Mouse (Mus musculus) regulatory T cell (primary cell): ENCODE results near the gene Lrtm2.

Source experiments
- in situ Hi-C: fragments of 300-600 bp; cut with MboI, MseI; formaldehyde crosslinking; loops from one replicate; pipeline ENCODE4 v1.15.1; 2025; ENCODE audit warnings: high pct_unique_total_duplicates

The Lrtm2 gene

DNA sequence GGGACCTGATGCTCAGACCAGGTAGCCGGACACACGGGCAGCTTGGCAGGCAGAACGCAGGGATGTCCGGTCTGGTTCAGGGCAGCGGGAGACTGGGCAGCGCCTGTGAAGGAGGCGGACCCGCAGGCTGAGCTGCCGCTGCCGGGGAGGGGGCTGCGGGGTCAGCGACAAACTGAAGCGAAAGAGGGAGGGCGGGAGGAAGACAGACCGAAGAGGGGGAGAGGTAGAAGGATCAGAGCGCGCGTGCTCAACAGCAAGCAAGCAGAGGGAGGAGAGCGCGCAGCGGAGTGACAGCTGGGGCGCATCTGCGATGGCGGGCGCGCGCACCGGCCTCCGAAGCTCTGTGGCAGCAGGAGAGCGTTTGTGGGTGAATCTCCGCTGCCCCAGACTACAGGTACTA lies at the start of gene Lrtm2:
TSS of gene Lrtm2 (minus strand) at position 261 of the 400 bp plus-strand sequence.
- in situ Hi-C loops, result no loop called here

DNA sequence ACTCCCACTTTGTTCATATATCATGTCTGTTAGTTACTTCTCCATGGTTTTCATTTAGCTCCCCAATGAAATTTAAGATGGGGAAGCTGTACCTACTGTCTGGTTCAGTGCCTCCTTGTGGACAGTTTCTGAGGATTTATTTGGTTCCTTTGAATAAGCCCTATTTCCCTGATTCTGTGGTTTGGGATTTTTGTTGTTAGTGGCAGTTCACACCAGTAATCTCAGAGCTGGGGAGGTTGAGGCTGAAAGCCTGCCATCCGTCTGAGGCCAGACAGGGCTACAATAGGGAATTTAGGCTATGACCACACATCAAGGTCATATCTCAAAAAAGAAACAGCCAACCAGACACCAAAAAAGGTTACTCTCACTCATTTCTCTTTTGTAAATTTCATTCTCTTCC lies 48.1 kb upstream of the Lrtm2 start:
- in situ Hi-C loops, result loop anchor here (25.0 kb wide), 1 partner anchor 1491 kb away; no protein-coding TSS in a partner anchor

DNA sequence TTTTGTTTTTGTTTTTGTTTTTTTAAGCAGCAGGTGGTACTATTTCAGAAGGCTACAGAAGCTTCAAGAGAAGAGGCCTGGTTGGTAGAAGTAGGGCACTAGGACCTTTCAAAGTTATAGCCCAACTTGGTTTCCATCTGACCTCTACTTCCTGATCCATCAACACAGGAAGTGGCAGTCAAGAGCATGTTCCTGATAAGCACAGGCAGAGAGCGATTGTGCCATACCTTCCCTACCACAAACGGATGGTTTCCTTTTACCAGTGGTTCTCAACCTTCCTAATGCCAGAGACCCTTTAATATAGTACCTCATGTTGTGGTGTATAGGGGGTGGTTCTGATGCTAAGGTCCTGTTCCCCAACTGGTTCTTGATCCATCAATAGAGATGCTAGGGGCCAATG lies 47.0 kb upstream of the Lrtm2 start:
- in situ Hi-C loops, result loop anchor here (25.0 kb wide), 1 partner anchor 1490 kb away; no protein-coding TSS in a partner anchor

- in situ Hi-C loops, result loop anchor here (25.0 kb wide), 1 partner anchor 1488 kb away; no protein-coding TSS in a partner anchor
These were observed 44.5 kb upstream of the Lrtm2 start for GRCm38 (mm10) chr6:119375035-119375434.

DNA sequence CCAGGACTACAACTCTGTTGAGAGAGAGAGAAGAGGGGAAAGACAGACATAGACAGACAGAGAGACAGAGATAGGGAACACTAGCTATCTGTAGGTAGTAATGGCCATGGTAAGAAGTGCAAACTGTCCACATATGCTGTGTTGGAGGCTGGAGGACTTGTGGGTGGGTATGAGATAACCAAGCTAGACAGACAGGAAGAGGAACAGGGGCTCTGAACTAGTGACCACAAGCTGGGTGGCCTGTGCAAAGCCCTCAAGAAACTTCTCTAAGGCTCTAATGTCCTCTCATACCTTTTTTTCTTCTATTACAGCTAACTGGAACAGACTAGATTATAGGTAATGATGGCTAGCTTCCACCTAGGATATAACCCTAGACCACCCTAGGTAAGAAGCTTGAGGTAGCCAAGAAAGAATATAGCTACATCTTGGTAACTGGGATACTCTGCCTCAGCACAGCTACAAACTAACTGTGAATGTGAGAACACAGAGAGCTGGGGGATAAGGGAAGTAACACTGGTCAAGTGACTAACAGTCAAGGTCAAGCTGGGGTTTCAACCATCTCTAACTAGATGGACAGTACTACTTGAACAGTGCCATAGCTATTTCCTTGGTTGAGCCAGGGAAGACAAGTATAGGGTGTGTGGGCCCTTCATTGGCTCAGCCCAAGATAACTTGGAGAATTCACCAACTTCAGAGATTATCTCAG lies 42.6 kb upstream of the Lrtm2 start:
- in situ Hi-C loops, result no loop called here

- in situ Hi-C loops, result no loop called here
These were observed 41.7 kb upstream of the Lrtm2 start for GRCm38 (mm10) chr6:119372237-119372636.

- in situ Hi-C loops, result no loop called here
These were observed 41.1 kb upstream of the Lrtm2 start for GRCm38 (mm10) chr6:119371624-119372023.

DNA sequence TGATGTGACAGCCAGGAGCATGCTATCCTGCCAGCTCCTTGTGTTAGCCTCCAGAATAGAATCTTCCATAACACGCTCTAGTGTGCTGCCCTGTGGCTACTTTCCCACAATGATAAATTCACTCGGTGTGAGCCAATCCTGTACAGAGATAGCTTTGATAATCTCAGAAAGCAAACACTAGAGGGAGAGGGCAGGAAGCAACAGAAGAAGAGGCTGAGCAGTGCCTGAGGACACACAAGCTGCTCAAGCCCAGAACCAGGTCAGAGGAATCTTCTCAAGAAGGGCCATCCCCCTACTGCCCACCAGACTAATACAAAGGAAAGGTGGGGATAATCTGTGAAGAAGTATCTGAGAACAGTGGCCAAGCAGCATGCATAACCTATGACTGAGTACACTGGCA lies 36.8 kb upstream of the Lrtm2 start:
- in situ Hi-C loops, result loop anchor here (10.0 kb wide), 1 partner anchor 1117 kb away; no protein-coding TSS in a partner anchor

DNA sequence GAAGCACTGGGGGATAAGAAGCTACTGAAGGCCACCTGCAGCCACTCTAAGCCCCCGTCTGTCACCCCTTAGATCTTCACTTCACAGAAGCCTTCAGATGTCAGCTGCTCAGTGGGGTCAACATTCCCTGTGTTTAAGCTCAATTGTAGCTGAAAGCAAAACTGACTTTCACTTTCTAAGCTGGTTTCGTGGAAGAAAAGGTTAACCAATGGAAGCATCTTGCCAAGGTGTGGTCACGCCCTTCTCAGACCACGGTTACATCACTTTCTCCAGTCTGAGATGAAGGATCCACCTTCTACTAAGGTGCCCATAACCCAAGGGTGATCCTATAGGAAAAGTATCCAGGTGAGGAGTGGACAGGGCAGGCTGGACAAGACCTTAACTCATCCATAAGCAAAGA lies 36.2 kb upstream of the Lrtm2 start:
- in situ Hi-C loops, result loop anchor here (10.0 kb wide), 1 partner anchor 1118 kb away; no protein-coding TSS in a partner anchor

- in situ Hi-C loops, result loop anchor here (10.0 kb wide), 1 partner anchor 1121 kb away; no protein-coding TSS in a partner anchor
These were observed 33.0 kb upstream of the Lrtm2 start for GRCm38 (mm10) chr6:119363593-119363992.

GRCm38 (mm10) chr6:119360925-119361702 lies 30.5 kb upstream of the Lrtm2 start:
- in situ Hi-C loops, result loop anchor here (10.0 kb wide), 1 partner anchor 1124 kb away; no protein-coding TSS in a partner anchor

DNA sequence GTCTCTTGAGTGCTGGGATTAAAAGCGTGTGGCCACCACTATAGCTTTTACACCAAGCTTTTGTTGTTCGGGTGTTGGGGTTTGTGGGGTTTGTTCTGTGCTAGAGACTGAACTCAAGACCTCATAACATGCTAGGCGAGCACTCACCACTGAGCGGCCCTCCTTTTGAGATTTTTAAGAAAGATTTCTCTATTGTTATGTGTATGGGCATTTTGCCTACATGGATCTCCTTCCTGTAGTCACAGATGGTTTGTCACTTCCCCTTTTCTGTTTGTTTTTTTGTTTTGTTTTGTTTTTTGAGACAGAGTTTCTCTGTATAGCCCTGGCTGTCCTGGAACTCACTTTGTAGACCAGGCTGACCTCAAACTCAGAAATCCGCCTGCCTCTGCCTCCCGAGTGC lies 29.7 kb upstream of the Lrtm2 start:
- in situ Hi-C loops, result loop anchor here (10.0 kb wide), 1 partner anchor 1125 kb away; no protein-coding TSS in a partner anchor

DNA sequence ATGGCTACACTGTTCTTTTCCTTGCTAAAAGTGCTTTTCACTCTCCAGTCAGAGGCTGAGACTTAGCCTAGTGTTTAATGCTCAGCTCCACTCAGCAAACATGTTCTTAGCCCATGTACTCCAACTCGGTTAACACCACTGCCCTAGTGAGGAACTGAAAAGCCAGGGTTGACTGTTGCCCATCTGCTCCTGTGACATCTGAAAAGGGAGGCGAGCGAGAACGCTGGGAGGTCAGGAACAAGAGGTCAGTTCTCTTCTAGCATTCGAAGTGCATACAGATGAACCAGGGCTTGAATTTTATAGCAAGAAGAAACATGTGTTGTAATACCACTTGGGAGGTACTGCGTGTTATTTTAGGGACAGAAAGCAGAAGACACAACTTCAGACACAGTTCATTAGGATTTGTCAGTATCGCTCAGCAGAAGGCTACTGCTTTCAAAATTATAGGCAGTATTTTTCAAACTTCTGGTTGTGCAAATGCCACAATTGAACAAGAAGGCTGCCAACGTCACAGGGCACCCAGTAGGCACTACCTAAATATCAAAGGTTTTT lies 27.5 kb upstream of the Lrtm2 start:
- in situ Hi-C loops, result no loop called here

GRCm38 (mm10) chr6:119352501-119352900 lies 21.9 kb upstream of the Lrtm2 start:
- in situ Hi-C loops, result no loop called here

DNA sequence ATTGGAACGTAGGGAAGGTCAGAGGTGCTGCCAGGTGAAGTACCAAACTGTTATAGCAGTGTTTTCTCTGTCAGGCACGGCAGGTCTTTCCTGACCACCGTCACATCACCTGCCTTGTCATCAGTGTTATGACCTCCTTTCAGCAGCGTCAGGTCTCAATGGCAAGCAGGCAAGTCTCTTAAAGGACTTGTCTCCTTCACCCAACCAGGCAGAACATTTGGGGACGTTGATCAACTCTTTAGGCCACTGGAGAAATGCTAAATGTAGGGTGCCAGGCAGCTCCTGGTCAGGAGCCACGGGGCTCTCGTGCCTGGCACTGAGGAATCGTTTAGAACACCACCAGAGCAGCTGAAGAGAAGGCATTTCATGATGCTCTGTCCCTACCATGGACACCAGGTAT lies 21.1 kb upstream of the Lrtm2 start:
- in situ Hi-C loops, result no loop called here

DNA sequence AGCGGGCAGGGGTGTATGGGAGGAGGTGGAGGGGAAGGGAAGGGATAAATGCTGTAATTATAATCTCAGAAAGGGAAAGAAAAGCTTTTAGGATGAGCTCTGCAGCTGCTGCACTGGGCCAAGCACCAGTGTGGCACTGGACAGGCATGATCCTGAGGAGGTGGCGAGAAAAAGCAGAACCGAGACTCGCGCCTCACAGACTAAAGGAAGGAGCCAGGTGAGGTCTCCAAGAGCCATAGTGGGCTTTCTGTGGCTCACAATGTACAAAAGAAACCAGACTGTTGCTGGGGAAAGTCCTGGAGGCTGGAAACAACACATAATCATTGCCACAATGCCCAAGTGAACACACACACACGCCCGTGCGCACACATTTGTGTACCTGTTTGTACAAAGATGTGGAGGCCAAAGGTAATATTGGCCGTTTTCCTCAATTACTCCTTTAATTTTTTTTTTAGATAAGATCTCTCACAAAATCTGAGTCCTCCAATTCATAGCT lies 20.2 kb upstream of the Lrtm2 start:
- in situ Hi-C loops, result no loop called here

DNA sequence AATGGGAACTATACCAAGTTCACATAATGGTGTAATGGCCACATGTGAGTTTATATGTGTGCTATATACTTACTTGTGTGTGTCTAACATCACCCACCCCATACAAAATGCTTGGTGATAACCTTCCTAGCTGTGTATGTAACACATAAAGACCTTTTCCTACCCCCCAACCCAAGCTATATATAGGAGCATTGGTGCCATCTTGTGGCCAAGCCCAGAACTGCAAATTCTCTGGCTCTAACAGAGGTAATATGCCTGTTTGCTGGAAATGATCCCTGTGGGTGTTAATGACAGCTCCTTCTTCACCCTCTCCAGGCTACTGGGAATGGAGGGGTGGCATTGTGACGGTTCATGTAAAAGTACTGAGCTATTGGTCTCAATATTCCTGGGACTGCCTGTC lies 17.7 kb upstream of the Lrtm2 start:
- in situ Hi-C loops, result loop anchor here (5.0 kb wide), 2 partner anchors 94 to 126 kb away; no protein-coding TSS in a partner anchor

- in situ Hi-C loops, result loop anchor here (5.0 kb wide), 2 partner anchors 94 to 126 kb away; no protein-coding TSS in a partner anchor
These were observed 17.2 kb upstream of the Lrtm2 start for GRCm38 (mm10) chr6:119347813-119348212.

GRCm38 (mm10) chr6:119346257-119346656 lies 15.7 kb upstream of the Lrtm2 start:
- in situ Hi-C loops, result loop anchor here (5.0 kb wide), 2 partner anchors 96 to 124 kb away; no protein-coding TSS in a partner anchor

- in situ Hi-C loops, result no loop called here
These were observed 10.8 kb upstream of the Lrtm2 start for GRCm38 (mm10) chr6:119341409-119341808.

DNA sequence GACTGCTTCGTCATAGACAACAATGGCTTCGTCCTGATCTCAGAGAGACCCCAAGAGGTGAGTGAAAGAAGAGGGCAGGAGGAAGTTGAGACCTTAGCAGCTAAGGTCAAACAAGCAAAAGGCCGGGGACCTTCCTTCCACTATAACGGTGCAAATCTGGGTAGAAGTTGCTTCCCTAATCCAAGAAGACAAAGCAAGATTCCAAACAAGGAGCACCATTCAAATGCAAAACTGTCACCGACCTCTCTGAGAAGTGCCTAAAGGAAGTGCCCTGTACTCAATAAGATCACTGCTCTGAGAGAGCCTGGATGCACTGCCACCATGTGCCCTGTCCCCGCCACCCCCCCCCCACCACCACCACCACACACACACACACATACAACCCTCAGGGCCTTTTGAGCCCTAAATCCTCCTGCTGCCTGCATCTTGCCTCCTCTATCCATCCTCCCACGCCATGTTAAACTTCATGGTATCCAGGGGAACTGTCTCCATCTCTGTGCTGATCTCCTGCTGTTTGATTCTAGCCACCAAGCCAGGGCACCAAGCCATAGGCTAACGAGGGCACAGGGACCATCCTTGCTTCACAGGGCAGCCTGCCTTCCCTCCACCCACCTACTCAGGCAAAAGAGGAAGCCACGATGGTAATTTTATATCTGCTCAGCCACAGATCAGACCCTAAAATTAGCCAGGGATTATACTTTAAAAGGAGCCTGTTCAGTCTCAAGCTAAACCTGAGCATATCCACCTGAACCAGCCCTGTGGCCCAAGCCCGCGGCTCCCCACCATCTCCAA lies 7.8 kb upstream of the Lrtm2 start:
- in situ Hi-C loops, result no loop called here
